Mouse (Mus musculus): ENCODE results near the gene Slc35b3. TPM values are rescaled to one million over a fixed set of nuclear protein-coding genes. Genes with fewer than 3 reads are reported as not detected.

The Slc35b3 gene
- polyA plus RNA-seq (2015; fragmentation: Nextera tagmentation; extraction: Ambion mirVana): 49.6 and 50.8 TPM in 2 replicates

GRCm38 (mm10) chr13:38960063-38961050 is at the start of gene Slc35b3:
Gene Slc35b3, minus strand, starts transcription at chr13:38960875.
- Histone ChIP-seq H3K27me3 (replicated peaks; ENCODE audit: control insufficient read depth, insufficient read depth, low read length) (no peaks in the 10 kb centered on the region), H3K9ac (ENCODE audit: low read depth, low read length) (peak within 1 kb of the TSS; percentile 87), H3K4me2 (ENCODE audit: low read depth, low read length) (peak within 1 kb of the TSS; percentile 54), H3K4me3 (ENCODE audit: low read length) (peak within 1 kb of the TSS; percentile 87), H3K9me3 (ENCODE audit: control insufficient read depth, low read length) (no peaks in the 10 kb centered on the region), H3K4me1 (ENCODE audit: control insufficient read depth, insufficient read depth, low read length) (peaks cover 28% of the 10 kb centered on the region), H3K27ac (ENCODE audit: low read length) (peak within 1 kb of the TSS; percentile 90), H3K36me3 (ENCODE audit: control insufficient read depth, insufficient read depth, low read length) (no peaks in the 10 kb centered on the region)
- 2% methylated on average over 53 of the region's 67 CpGs for WGBS
- peak; percentile 97 for ATAC-seq

GRCm38 (mm10) chr13:39010280-39010679 is 49.6 kb upstream of the Slc35b3 start:
- no peak overlapping the region for H3K4me3 ChIP-seq (ENCODE audit: low read length)
- 71% methylated on average over 4 of the region's 4 CpGs for WGBS
- no peak overlapping the region for H3K27ac ChIP-seq (ENCODE audit: low read length)
- 0 out of 2 replicates have a peak, but pooled peaks cover 2% of the 10 kb centered on the region for H3K4me1 ChIP-seq (ENCODE audit: control insufficient read depth, insufficient read depth, low read length)
- ATAC-seq: no peak
- H3K9ac ChIP-seq (ENCODE audit: low read depth, low read length): no peak overlapping the region
- no peaks in the 10 kb centered on the region for H3K36me3 ChIP-seq (ENCODE audit: control insufficient read depth, insufficient read depth, low read length)
- no peaks in the 10 kb centered on the region for H3K9me3 ChIP-seq (ENCODE audit: control insufficient read depth, low read length)
- H3K4me2 ChIP-seq (ENCODE audit: low read depth, low read length): no peak overlapping the region
- no peaks in the 10 kb centered on the region for H3K27me3 ChIP-seq (replicated peaks; ENCODE audit: control insufficient read depth, insufficient read depth, low read length)

- no peaks in the 10 kb centered on the region for H3K4me1 ChIP-seq (ENCODE audit: control insufficient read depth, insufficient read depth, low read length)
- H3K4me3 ChIP-seq (ENCODE audit: low read length): no peak overlapping the region
- H3K27me3 ChIP-seq (replicated peaks; ENCODE audit: control insufficient read depth, insufficient read depth, low read length): no peaks in the 10 kb centered on the region
- no peaks in the 10 kb centered on the region for H3K36me3 ChIP-seq (ENCODE audit: control insufficient read depth, insufficient read depth, low read length)
- ATAC-seq: no peak
- H3K4me2 ChIP-seq (ENCODE audit: low read depth, low read length): no peak overlapping the region
- no peak overlapping the region for H3K9ac ChIP-seq (ENCODE audit: low read depth, low read length)
- no peaks in the 10 kb centered on the region for H3K9me3 ChIP-seq (ENCODE audit: control insufficient read depth, low read length)
- H3K27ac ChIP-seq (ENCODE audit: low read length): no peak overlapping the region
Observed at GRCm38 (mm10) chr13:39003101-39003762, 42.6 kb upstream of the Slc35b3 start.

GRCm38 (mm10) chr13:39002424-39002823 is 41.7 kb upstream of the Slc35b3 start:
- Histone ChIP-seq H3K27me3 (replicated peaks; ENCODE audit: control insufficient read depth, insufficient read depth, low read length) (no peaks in the 10 kb centered on the region), H3K36me3 (ENCODE audit: control insufficient read depth, insufficient read depth, low read length) (no peaks in the 10 kb centered on the region), H3K4me1 (ENCODE audit: control insufficient read depth, insufficient read depth, low read length) (no peaks in the 10 kb centered on the region), H3K4me2 (ENCODE audit: low read depth, low read length) (no peak overlapping the region), H3K4me3 (ENCODE audit: low read length) (no peak overlapping the region), H3K9ac (ENCODE audit: low read depth, low read length) (no peak overlapping the region), H3K27ac (ENCODE audit: low read length) (no peak overlapping the region), H3K9me3 (ENCODE audit: control insufficient read depth, low read length) (no peaks in the 10 kb centered on the region)
- WGBS: 85% methylated on average over 1 of the region's 1 CpGs
- no peak for ATAC-seq

- Histone ChIP-seq H3K9ac (ENCODE audit: low read depth, low read length) (no peak overlapping the region), H3K4me2 (ENCODE audit: low read depth, low read length) (no peak overlapping the region), H3K4me3 (ENCODE audit: low read length) (no peak overlapping the region), H3K27ac (ENCODE audit: low read length) (no peak overlapping the region), H3K36me3 (ENCODE audit: control insufficient read depth, insufficient read depth, low read length) (no peaks in the 10 kb centered on the region), H3K9me3 (ENCODE audit: control insufficient read depth, low read length) (no peaks in the 10 kb centered on the region), H3K27me3 (replicated peaks; ENCODE audit: control insufficient read depth, insufficient read depth, low read length) (no peaks in the 10 kb centered on the region), H3K4me1 (ENCODE audit: control insufficient read depth, insufficient read depth, low read length) (no peaks in the 10 kb centered on the region)
- 91% methylated on average over 11 of the region's 11 CpGs for whole genome bisulfite sequencing
- ATAC-seq: no peak
Observed at GRCm38 (mm10) chr13:39001434-39001833, 40.8 kb upstream of the Slc35b3 start.

- no peaks in the 10 kb centered on the region for H3K36me3 ChIP-seq (ENCODE audit: control insufficient read depth, insufficient read depth, low read length)
- no peaks in the 10 kb centered on the region for H3K27me3 ChIP-seq (replicated peaks; ENCODE audit: control insufficient read depth, insufficient read depth, low read length)
- no peak overlapping the region for H3K9ac ChIP-seq (ENCODE audit: low read depth, low read length)
- no peak overlapping the region for H3K4me2 ChIP-seq (ENCODE audit: low read depth, low read length)
- H3K4me1 ChIP-seq (ENCODE audit: control insufficient read depth, insufficient read depth, low read length): no peaks in the 10 kb centered on the region
- 68% methylated on average over 9 of the region's 9 CpGs for WGBS
- no peak overlapping the region for H3K27ac ChIP-seq (ENCODE audit: low read length)
- no peak for ATAC-seq
- H3K9me3 ChIP-seq (ENCODE audit: control insufficient read depth, low read length): no peaks in the 10 kb centered on the region
- no peak overlapping the region for H3K4me3 ChIP-seq (ENCODE audit: low read length)
Observed at GRCm38 (mm10) chr13:38998958-38999357, 38.3 kb upstream of the Slc35b3 start.

- H3K4me2 ChIP-seq (ENCODE audit: low read depth, low read length): no peak overlapping the region
- WGBS: 27% methylated on average over 5 of the region's 5 CpGs
- no peaks in the 10 kb centered on the region for H3K36me3 ChIP-seq (ENCODE audit: control insufficient read depth, insufficient read depth, low read length)
- H3K4me3 ChIP-seq (ENCODE audit: low read length): no peak overlapping the region
- no peak for ATAC-seq
- no peaks in the 10 kb centered on the region for H3K4me1 ChIP-seq (ENCODE audit: control insufficient read depth, insufficient read depth, low read length)
- H3K9ac ChIP-seq (ENCODE audit: low read depth, low read length): no peak overlapping the region
- H3K27me3 ChIP-seq (replicated peaks; ENCODE audit: control insufficient read depth, insufficient read depth, low read length): no peaks in the 10 kb centered on the region
- no peaks in the 10 kb centered on the region for H3K9me3 ChIP-seq (ENCODE audit: control insufficient read depth, low read length)
- no peak overlapping the region for H3K27ac ChIP-seq (ENCODE audit: low read length)
Observed at GRCm38 (mm10) chr13:38992529-38992928, 31.9 kb upstream of the Slc35b3 start.

GRCm38 (mm10) chr13:38983751-38984150 is 23.1 kb upstream of the Slc35b3 start:
- no peak overlapping the region for H3K4me2 ChIP-seq (ENCODE audit: low read depth, low read length)
- H3K27ac ChIP-seq (ENCODE audit: low read length): no peak overlapping the region
- no peak overlapping the region for H3K4me3 ChIP-seq (ENCODE audit: low read length)
- peak; percentile 56; the same call in 1 of the 2 replicates for ATAC-seq
- no peaks in the 10 kb centered on the region for H3K36me3 ChIP-seq (ENCODE audit: control insufficient read depth, insufficient read depth, low read length)
- WGBS: 58% methylated on average over 5 of the region's 5 CpGs
- no peaks in the 10 kb centered on the region for H3K4me1 ChIP-seq (ENCODE audit: control insufficient read depth, insufficient read depth, low read length)
- no peak overlapping the region for H3K9ac ChIP-seq (ENCODE audit: low read depth, low read length)
- H3K9me3 ChIP-seq (ENCODE audit: control insufficient read depth, low read length): no peaks in the 10 kb centered on the region
- no peaks in the 10 kb centered on the region for H3K27me3 ChIP-seq (replicated peaks; ENCODE audit: control insufficient read depth, insufficient read depth, low read length)

- Histone ChIP-seq H3K27ac (ENCODE audit: low read length) (no peak overlapping the region), H3K36me3 (ENCODE audit: control insufficient read depth, insufficient read depth, low read length) (no peaks in the 10 kb centered on the region), H3K27me3 (replicated peaks; ENCODE audit: control insufficient read depth, insufficient read depth, low read length) (no peaks in the 10 kb centered on the region), H3K4me1 (ENCODE audit: control insufficient read depth, insufficient read depth, low read length) (no peaks in the 10 kb centered on the region), H3K9ac (ENCODE audit: low read depth, low read length) (no peak overlapping the region), H3K9me3 (ENCODE audit: control insufficient read depth, low read length) (no peaks in the 10 kb centered on the region), H3K4me2 (ENCODE audit: low read depth, low read length) (no peak overlapping the region), H3K4me3 (ENCODE audit: low read length) (no peak overlapping the region)
- 73% methylated on average over 3 of the region's 3 CpGs for WGBS
- ATAC-seq: no peak
Observed at GRCm38 (mm10) chr13:38980900-38981299, 20.2 kb upstream of the Slc35b3 start.
